ENCODE assay signal across 18 mouse cellular contexts in the genomic region with DNA sequence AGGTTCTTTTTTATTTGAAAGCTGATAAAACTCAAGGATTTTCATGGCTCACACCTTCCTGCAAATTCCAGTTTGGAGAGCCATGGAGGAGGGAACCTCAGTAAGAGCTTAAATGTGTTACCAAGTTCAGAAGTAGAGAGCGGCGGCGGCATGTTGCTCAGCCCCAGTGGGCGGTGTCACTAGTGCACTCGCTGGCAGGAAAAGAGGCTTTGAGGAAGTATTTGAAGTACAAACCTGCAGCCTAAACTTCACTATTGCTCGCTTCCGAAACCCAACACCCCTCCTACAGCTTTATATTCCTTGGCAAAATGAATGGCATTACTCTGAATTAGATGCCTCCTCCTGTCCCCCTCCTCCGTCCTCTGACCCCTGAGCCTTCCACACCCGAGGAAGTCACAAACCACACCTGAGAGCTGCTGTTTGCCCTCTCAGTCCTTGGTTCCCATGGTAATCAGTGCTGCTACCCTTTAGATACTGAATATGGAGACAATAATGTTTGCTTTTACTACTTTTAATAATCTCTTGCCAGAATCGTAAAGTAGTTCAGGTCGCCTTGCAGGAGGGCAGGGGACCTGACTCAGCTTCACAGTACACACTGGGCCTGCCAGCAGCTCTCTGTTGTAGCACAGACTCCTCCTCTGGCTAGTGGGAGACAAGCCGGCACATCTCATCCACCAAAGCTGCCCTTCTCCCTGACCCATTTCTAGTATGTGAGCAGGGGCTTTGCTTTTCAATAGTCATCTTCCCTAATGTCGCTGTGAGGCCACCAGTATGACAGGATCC.
DNase-seq lines count a peak whose midpoint lies in the region; ATAC-seq and TF ChIP-seq lines count a peak whose summit lies in the region.
"Had no signal": no experiment of that assay in that cellular context is flagged by ENCODE, and none has a peak within 500 bp of the region (broad histone marks: within the 10 kb centered on the region; RNA-seq: fewer than 3 reads in every experiment).

No protein-coding gene starts in this region.

- 0 out of 2 replicates have a peak overlapping the region, but pooled peaks have one; percentile 20 for H3K27ac ChIP-seq in layer of hippocampus, adult 2 months
- H3K27ac ChIP-seq: forebrain, embryonic 10.5 days; hindbrain, embryonic 12.5 days; limb, embryonic 12.5 days; liver, embryonic 15.5 days; midbrain, embryonic 10.5 days; stomach, postnatal 0 days had no signal

- ATAC-seq in CD4-positive, CD25-positive, alpha-beta regulatory T cell, adult 4 months, result peak; percentile 78
- ATAC-seq in inflammation-experienced regulatory T-cells, adult 6 months, result peak; percentile 85
- peak; percentile 69 for ATAC-seq in megakaryocyte progenitor cell, adult 5-6 weeks (replicated peaks; ENCODE audit: poor library complexity)

- no peak overlapping the region for H3K4me3 ChIP-seq in layer of hippocampus, adult 2 months
- H3K4me3 ChIP-seq: forebrain, embryonic 10.5 days; hindbrain, embryonic 12.5 days; limb, embryonic 12.5 days; liver, embryonic 15.5 days; midbrain, embryonic 10.5 days had no signal

- no peak for DNase-seq in layer of hippocampus, adult 2 months (ENCODE audit: low spot score in 2 of 2)
- DNase-seq in layer of hippocampus, postnatal 36 days, result no peak
- no peak for DNase-seq in urinary bladder, postnatal 36 days (ENCODE audit: low spot score in 2 of 2)
- no peak for DNase-seq in ovary, postnatal 36 days (ENCODE audit: low spot score)
- DNase-seq in embryo, embryonic 9.5 days (ENCODE audit: extremely low spot score), result no peak
- DNase-seq: adrenal gland, adult 2 months; cerebellum, adult 2 months; kidney, adult 2 months; right cerebral cortex, adult 18-20 months had no signal

- no peak for TF ChIP-seq CTCF in layer of hippocampus, adult 2 months (conservative IDR thresholded peaks at IDR 0.05)
